Mouse (Mus musculus): Measurements from ENCODE around the gene Vkorc1l1.

DNA sequence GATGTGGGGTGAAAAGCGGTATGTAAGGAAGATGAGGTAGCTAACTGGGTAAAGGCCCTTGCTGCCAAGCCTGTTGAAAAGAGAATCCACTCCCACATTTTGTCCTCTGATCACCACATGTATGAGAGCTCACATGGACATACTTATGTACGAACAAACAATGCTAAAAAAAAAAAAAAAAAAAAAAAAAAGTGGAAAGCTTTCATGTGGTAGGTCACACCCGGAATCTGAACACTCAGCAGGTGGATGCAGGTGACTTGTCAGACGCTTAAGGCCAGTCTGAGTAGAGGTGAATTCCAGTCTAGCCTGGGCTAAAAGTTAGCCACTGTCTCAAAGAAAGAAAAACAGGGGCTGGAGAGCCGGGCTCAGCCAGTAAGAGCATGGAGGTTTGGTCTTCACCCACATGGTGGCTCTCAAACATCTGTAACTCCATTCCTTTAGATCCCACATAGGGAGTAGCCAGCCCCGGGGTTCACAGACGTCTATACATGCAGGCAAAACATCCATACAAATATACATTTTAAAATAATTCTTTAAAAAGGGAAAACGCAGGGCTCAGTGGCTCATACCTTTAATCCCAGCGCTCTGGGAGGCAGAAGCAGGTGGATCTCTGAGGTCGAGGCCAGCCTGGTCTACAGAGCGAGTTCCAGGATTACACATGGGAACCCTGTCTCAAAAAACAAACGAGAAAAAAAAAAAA is 81.4 kb downstream of the Vkorc1l1 start:
- no peak for TF ChIP-seq HCFC1 (IDR thresholded peaks at IDR 0.05; ENCODE audit: borderline replicate concordance, insufficient read depth, low read length)
- 0 out of 2 replicates have a peak, but pooled peaks have one; percentile 38 for TF ChIP-seq ZNF384 (IDR thresholded peaks at IDR 0.05; ENCODE audit: low read depth, low read length)
- no peak for TF ChIP-seq CHD2 (IDR thresholded peaks at IDR 0.05; ENCODE audit: low read depth, low read length)
- no peak for TF ChIP-seq ZC3H11A (IDR thresholded peaks at IDR 0.05; ENCODE audit: borderline replicate concordance, low read depth, low read length)
- no peak for TF ChIP-seq MAFK (IDR thresholded peaks at IDR 0.05; ENCODE audit: insufficient read depth, low read depth, low read length)

Measured in ES-E14 (cell line).